Mouse (Mus musculus) testis, postnatal 14 days (tissue): ENCODE measurements around the gene Rfc2.

Experiments
- DNase-seq: peaks from one replicate; pipeline ENCODE4 v3.0.0; 2021; ENCODE audit warnings: low spot score

The Rfc2 gene

GRCm38 (mm10) chr5:134565696-134566095 is 15.5 kb upstream of the Rfc2 start:
- no peak for DNase-seq

GRCm38 (mm10) chr5:134567445-134567844 is 13.7 kb upstream of the Rfc2 start:
- DNase-seq, result no peak

DNA sequence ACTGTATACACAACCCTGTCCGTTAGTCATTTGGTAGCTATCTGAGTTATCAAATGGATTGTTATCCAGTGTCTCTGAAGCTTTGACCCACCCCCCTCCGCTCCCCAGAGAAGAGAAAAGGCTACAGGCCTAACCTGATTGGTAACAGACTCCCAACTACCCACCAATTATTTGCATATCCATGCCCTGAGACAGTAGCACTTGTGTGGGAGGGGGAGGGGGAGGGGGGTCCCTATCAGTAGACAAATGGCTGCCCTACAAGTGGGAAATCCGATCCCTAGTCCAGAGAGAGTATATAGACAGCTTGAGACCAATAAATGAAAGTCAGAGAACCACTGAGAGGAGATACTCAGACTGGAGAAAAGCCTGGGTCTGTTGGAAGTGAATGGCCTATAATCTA is 13.1 kb upstream of the Rfc2 start:
- DNase-seq, result no peak

DNA sequence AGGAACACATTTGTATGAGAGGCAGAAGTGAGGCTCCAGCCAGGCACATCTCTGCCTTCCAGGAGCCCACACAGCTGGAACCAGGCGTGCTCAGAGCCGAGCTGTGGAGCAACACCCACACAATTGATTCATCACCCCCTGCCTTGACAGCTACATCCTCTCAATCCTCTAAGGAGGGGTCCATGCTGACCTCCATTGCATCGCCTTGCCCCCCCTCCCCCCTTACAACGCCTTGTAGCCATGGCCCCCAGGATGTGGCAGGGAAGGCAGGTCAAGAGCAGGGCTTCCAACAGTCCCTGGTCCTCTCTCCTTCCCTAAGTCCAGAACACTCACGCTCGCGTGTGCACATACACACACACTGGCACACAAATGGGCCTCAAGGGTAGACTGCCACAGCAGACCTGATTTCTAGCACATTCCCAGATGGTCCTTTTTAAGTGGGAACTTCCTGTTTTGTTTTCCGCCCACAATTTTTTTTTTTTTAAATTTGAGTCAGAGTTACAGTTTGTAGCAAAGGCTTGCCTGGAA is 12.1 kb upstream of the Rfc2 start:
- DNase-seq, result no peak

- DNase-seq, result peak; percentile 66
These were observed 9.2 kb upstream of the Rfc2 start for GRCm38 (mm10) chr5:134571730-134572507.

DNA sequence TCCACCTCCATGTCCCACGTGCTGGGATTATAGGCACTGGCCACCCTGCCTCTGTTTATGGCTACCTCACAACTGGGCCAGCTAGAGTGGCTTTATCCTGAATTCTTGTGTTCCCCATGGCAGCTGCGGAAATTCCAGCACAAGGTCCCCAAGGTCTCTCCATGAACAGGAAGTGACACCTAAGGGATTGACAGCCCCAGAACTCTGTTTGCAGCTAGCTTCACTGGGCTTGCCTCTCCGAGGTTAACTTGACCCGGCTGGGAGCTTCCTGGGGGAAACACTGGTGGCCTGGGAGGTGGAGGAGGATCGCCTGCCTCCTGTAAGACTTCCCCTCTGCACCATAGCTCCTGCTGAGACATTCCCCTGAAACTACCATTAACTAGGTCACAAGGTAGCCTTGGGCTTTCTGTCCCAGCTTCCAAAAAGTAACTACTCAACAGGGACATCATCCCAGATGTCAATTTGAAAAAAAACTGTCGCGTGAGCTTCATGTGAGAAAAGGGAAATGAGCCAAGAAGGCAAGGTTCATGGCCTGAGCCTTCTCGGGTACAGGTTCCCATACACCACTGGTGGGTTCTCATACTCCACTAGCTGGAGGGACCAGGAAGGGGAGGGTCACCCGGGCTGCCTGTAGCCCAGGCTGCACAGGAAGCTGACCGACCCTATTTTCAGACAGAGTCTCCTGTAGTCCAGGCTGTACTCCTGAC is 8.5 kb upstream of the Rfc2 start:
- no peak for DNase-seq

GRCm38 (mm10) chr5:134575833-134576232 is 5.3 kb upstream of the Rfc2 start:
- no peak for DNase-seq

DNA sequence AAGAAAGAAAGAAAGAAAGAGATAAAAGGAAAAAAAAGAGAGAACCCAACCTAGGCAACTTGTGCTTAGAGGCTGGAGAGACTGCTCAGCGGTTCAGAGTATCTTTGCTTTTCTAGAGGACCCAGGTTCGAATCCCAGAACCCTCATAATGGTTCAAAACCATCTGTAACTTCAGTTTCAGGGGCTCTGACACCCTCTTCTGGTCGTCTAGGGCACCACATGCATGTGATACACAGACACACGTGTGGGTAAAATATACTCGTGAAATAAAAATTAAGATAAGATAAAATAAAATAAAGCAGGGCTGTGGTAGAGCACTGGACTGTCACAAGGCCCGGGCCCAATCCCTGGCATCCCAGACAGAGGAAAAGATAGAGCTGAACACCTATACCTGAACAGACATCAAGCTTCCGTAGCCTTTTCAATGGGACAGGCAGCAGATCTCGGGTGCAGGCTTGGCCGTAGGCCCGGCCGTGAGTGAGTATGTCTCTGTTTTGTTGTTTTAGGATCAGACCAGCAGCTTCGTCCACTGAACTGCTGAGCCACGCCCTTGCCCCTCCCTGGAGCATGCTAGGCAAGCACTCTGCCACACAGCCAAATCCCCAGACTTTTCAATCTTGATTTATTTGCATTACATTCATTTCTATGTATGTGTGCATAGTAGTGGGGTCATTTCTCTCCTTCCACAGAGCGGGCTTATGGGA is 4.5 kb upstream of the Rfc2 start:
- DNase-seq, result no peak

DNA sequence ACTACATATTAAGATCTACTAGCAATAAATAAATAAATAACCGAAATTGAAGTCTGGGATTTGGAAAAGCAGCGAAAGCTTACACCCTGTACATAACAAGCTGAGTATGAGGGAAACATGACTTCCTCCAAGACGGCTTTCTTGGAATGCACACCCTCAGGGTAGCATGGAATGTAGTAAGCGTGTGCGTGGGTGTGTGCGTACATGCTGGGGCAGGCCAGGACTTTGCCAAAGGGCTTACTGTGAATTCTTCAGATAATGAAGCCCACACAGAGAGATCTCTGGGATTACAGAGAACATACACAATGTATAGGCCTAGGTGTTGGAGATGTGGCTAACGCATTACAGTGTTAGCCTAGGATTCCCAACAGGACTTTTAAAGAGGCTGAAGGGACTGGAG is 3.6 kb upstream of the Rfc2 start:
- DNase-seq, result no peak

- no peak for DNase-seq
These were observed 2.0 kb upstream of the Rfc2 start for GRCm38 (mm10) chr5:134579135-134579534.

- peak; percentile 95 for DNase-seq
These were observed 1.2 kb downstream of the Rfc2 start for GRCm38 (mm10) chr5:134582221-134582907.

DNA sequence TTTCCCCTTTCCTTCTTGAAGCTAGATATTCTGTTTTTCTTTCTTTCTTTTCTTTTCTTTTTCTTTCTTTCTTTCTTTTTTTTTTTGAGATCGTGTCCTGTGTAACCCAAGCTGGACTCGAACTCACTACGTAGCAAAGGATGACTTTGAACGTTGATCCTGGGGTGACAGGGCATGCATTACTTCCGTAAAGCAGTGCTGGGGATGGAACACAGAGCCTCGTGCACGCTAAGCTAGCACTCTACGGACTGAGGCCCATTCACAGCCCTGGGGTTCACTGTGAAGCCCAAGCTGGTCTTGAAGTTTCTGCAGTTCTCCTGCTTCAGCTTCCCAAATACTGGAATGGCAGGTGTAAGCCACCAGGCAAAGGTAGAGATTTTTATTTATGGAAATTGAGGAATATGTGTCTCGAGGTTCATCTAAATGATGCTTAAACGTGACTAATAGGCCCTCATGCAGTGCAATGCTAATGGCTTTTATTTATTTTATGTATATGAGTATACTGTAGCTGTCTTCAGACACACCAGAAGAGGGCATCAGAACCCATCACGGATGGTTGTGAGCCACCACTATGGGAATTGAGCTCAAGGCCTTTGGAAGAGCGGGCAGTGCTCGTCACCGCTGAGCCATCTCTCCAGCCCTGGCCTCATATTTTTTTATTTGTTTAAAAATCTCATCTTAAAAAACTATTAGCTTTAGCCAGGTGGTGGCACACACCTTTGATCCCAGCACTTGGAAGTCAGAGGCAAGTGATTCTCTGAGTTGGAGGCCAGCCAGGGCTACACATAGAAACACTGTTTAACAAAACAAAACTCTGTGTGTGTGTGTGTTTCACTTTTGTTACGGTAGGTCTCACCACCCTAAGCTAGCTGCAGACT is 2.1 kb downstream of the Rfc2 start:
- no peak for DNase-seq

DNA sequence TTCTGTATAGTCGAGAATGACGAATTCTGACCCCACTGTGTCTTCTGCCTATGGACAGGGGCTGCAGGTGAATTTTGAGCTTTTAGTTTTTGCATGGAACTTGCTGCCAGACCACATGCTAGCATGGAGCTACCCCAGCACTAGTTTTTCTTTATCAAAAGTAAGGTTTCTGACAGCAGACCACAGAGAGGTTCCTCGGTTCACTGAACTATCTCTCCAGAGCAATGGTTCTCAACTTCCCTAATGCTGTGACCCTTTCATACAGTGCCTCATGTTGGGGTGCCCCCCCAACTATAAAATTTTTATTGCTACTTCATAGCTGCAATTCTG is 2.7 kb downstream of the Rfc2 start:
- DNase-seq, result no peak

DNA sequence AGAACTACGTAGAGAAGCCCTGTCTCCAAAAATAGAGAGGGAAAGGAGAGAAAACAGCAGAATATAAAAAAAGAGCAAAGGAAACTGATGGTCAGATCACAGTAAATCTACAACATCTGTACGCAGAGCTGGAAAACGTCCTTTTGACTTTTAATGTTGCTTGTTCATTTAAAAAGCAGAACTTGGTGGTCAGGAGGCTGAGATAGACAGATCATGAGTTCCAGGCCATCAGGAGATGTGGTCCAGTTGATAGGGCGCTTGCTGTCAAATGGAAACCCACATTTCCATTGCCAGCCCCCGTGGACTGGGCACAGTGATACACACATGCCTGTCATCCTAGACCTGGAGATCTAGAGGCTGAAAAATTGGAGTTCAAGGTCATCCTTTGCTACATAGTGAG is 3.6 kb downstream of the Rfc2 start:
- DNase-seq, result no peak

DNA sequence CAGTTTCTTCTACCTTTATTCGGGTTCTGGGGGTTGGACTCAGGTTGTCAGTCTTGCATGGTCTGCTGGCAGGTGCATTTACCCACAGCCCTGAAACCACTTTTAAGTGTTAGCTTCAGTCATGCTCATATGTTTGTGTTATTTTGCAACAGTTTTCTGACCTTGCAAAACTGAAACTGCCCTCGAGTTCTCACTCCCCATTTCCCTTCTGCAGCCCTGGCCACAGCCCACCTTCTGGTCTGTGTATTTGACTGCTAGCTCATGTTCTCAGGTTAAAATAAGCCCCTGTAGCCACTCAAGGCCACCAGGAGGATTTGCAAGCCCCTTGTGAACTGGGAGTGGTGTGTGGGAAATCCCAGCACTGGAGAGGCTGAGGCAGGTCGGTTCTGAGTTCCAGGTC is 8.7 kb downstream of the Rfc2 start:
- no peak for DNase-seq

GRCm38 (mm10) chr5:134592026-134592581 is 10.9 kb downstream of the Rfc2 start:
- DNase-seq, result no peak

GRCm38 (mm10) chr5:134593093-134593492 is 11.9 kb downstream of the Rfc2 start:
- no peak for DNase-seq

DNA sequence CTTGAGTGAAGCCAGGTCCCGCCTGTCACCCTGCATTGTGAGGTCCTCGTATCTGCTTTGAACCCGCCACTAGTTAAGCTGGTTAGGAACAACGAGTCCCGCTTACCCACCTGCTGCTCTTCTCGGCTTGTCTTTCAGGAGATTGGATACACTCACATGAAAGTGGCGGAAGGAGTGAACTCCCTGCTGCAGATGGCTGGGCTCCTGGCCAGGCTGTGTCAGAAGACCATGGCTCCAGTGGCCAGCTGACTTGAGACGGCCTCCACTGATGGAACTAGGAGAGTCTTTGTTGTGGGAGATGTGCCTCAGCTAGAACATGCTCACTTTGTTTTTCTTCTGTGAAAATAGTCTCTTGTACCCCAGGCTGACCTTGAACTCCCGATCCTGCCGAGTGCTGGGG is 16.5 kb downstream of the Rfc2 start:
- DNase-seq, result peak; percentile 34

DNA sequence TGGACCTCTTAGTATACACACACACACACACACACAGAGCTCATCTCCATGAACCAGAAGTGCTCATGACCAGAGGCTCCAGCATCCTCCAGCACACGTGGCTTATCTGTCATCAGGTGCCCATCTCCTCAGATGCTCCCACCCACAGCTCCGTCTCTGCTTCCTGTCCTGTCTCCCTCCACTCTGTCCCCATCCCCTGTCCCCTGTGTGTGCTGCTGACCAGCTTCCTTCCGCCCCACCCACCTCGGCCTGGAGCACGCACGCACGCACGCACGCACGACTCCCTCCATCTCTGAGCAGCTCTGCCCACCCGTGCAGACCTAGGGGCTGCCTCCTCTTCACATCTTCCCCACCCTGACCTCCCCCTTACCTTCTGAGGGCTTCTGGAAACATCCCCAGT is 23.2 kb downstream of the Rfc2 start:
- no peak for DNase-seq

DNA sequence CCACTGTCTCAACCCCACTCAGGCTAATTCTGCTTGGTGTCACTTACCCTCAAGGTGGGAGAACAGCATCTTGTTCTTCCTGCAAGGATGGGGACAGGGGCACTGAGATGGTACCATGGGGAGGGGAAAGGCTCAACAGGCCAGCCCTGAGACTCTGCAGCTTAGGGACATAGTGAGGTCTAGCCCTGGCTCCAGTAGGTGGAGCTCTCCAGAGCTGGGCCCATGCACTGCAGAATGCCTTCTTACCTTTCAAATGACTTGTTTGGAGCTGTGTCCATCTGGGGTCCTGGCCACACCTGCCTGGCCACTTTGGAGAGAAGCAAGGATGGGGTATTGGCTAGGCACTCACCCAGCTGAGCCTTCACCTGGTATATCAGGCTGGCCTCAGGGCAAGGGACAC is 25.1 kb downstream of the Rfc2 start:
- DNase-seq, result no peak

GRCm38 (mm10) chr5:134607121-134607520 is 26.0 kb downstream of the Rfc2 start:
- no peak for DNase-seq
